Mouse (Mus musculus): Measurements from ENCODE around the gene Adam8. TPM values are rescaled to one million over a fixed set of nuclear protein-coding genes. Genes with fewer than 3 reads are reported as not detected.

Adam8 gene
- polyA plus RNA-seq, 1 experiment, result 21.2 TPM

GRCm38 (mm10) chr7:140006861-140007611 lies 14.7 kb upstream of the Adam8 start:
- H3K4me1 ChIP-seq (ENCODE audit: control insufficient read depth, insufficient read depth, low read length), result no peaks in the 10 kb centered on the region
- no peak for DNase-seq
- WGBS, result 93% methylated on average over 9 of the region's 9 CpGs
- no peak overlapping the region for H3K4me3 ChIP-seq (replicated peaks; ENCODE audit: extremely low read depth, low read depth, low read length)
- TF ChIP-seq POLR2A (IDR thresholded peaks at IDR 0.05; ENCODE audit: borderline replicate concordance, extremely low read depth, low read depth, low read length), result no peak
- no peak for TF ChIP-seq CTCF (IDR thresholded peaks at IDR 0.05; ENCODE audit: insufficient read depth, low read length)

GRCm38 (mm10) chr7:140004666-140005065 lies 12.3 kb upstream of the Adam8 start:
- no peak overlapping the region for H3K4me3 ChIP-seq (replicated peaks; ENCODE audit: extremely low read depth, low read depth, low read length)
- 91% methylated on average over 8 of the region's 8 CpGs for WGBS
- H3K4me1 ChIP-seq (ENCODE audit: control insufficient read depth, insufficient read depth, low read length), result no peaks in the 10 kb centered on the region
- TF ChIP-seq POLR2A (IDR thresholded peaks at IDR 0.05; ENCODE audit: borderline replicate concordance, extremely low read depth, low read depth, low read length) (no peak), CTCF (IDR thresholded peaks at IDR 0.05; ENCODE audit: insufficient read depth, low read length) (no peak)
- DNase-seq, result no peak

DNA sequence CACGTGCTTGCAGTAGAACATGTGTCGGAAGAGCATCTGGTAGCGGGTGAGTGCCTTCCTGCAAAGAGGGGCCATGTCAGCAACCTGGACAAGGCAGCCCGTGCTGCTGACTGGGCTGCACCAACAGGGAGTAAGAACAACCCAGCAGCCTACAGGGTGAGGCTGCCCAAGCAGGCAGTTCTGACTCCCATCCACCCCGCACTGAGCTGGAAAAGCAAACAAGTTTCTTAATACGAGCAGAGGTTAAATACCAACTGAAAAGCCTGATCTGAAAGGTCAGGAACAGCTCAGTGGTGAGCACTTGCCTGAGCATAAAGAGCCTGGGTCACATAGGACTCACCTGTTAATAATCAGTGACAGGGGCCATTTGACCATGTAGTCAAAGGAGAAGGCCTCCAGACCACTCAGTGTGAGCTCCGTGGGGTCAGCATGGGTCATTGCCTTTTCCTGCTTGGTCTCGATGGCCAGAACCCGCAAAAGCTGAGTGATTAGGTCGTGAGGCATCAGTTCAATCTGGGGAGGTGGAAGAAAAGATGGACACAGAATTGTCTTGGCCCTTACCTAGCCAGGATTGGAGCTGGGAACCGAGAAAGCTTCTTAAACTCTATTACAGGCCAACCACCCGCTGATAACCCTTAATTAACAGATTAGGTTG lies 8.9 kb upstream of the Adam8 start:
- no peak for DNase-seq
- 83% methylated on average over 12 of the region's 12 CpGs for WGBS
- TF ChIP-seq CTCF (IDR thresholded peaks at IDR 0.05; ENCODE audit: insufficient read depth, low read length), result no peak
- TF ChIP-seq POLR2A (IDR thresholded peaks at IDR 0.05; ENCODE audit: borderline replicate concordance, extremely low read depth, low read depth, low read length), result no peak

DNA sequence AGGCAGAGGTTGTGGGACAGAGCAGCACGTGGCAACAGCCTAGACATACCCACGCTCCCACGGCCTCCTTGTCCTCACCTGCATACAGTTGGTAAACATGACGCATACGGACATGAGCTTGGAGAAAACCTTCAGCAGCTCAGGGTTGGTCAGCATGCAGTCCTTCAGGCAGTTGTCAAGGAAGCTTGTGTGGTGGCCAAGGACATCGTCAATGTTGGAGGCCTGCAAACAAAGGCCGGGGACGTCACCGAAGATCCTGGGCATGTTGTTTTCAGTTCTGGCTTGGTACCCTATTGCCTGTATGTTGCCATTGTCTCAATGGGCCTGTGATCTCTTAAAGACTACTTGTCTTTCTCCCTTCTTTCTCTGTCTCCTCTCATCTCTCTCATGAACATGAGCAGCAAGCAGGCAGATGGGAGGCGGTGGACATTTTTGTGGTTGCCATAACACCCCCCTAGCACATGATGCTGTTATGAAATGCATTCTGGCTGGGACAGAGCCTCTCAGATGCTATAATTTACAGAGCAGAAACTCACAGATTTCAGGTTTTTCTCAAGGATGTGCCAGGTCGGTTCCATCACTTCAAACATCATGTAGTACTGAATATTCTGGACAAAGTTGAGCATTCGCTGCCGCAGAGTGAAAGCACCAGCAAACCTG lies 6.5 kb upstream of the Adam8 start:
- TF ChIP-seq POLR2A (IDR thresholded peaks at IDR 0.05; ENCODE audit: borderline replicate concordance, extremely low read depth, low read depth, low read length) (no peak), CTCF (IDR thresholded peaks at IDR 0.05; ENCODE audit: insufficient read depth, low read length) (no peak)
- no peaks in the 10 kb centered on the region for H3K4me1 ChIP-seq (ENCODE audit: control insufficient read depth, insufficient read depth, low read length)
- no peak overlapping the region for H3K4me3 ChIP-seq (replicated peaks; ENCODE audit: extremely low read depth, low read depth, low read length)
- DNase-seq, result no peak
- WGBS, result 92% methylated on average over 13 of the region's 13 CpGs

More for the DNA sequence above, 8.9 kb upstream of the Adam8 start:
- H3K4me1 ChIP-seq (ENCODE audit: control insufficient read depth, insufficient read depth, low read length), result no peaks in the 10 kb centered on the region
- no peak overlapping the region for H3K4me3 ChIP-seq (replicated peaks; ENCODE audit: extremely low read depth, low read depth, low read length)

GRCm38 (mm10) chr7:139994676-139995075 lies 2.3 kb upstream of the Adam8 start:
- Histone ChIP-seq H3K4me1 (ENCODE audit: control insufficient read depth, insufficient read depth, low read length) (no peaks in the 10 kb centered on the region), H3K4me3 (replicated peaks; ENCODE audit: extremely low read depth, low read depth, low read length) (no peak overlapping the region)
- WGBS, result 44% methylated on average over 3 of the region's 3 CpGs
- peak; percentile 51 for DNase-seq
- TF ChIP-seq POLR2A (IDR thresholded peaks at IDR 0.05; ENCODE audit: borderline replicate concordance, extremely low read depth, low read depth, low read length), result no peak
- peak; percentile 47 for TF ChIP-seq CTCF (IDR thresholded peaks at IDR 0.05; ENCODE audit: insufficient read depth, low read length)

DNA sequence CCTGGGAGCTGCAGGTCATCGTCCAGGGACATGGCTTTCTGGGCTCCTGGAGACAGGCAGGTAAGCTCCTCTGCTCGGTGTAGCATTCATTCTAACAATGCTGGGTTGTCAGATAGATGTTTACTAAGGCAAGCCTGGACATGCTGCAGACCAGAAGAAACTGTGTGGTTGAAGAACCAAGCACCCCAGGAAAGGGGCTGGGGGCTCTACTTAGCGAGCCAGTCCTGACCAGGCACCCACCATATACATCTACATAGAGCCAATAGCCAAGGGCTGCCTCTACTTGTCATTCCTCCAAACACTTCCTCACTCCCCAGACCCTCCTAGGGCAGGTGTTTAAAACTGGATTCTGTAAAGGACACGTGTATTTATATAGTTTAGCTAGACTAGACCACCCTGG lies 1.8 kb upstream of the Adam8 start:
- 77% methylated on average over 4 of the region's 4 CpGs for WGBS
- H3K4me3 ChIP-seq (replicated peaks; ENCODE audit: extremely low read depth, low read depth, low read length), result no peak overlapping the region
- DNase-seq, result no peak
- no peaks in the 10 kb centered on the region for H3K4me1 ChIP-seq (ENCODE audit: control insufficient read depth, insufficient read depth, low read length)
- TF ChIP-seq POLR2A (IDR thresholded peaks at IDR 0.05; ENCODE audit: borderline replicate concordance, extremely low read depth, low read depth, low read length) (no peak), CTCF (IDR thresholded peaks at IDR 0.05; ENCODE audit: insufficient read depth, low read length) (no peak)

DNA sequence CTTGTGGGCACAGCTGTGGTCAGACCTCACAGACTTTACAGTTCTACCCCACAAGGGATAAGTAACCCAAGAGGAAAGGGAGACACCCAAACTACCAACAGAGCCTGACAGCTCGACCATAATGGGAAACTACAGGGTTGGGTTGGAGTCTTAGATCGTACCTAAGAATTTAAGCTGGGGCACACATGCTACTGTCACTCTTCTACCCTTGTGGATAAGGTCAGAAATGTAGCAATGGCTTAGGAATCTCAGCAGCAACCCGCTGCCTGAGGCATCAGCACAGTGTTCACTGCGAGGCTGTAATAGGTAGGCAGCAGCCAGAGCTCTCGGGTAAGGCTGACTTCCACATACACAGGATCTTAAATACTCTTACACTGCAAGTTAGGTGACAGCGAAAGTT lies 1.2 kb upstream of the Adam8 start:
- Histone ChIP-seq H3K4me1 (ENCODE audit: control insufficient read depth, insufficient read depth, low read length) (no peaks in the 10 kb centered on the region), H3K4me3 (replicated peaks; ENCODE audit: extremely low read depth, low read depth, low read length) (no peak overlapping the region)
- TF ChIP-seq POLR2A (IDR thresholded peaks at IDR 0.05; ENCODE audit: borderline replicate concordance, extremely low read depth, low read depth, low read length) (no peak), CTCF (IDR thresholded peaks at IDR 0.05; ENCODE audit: insufficient read depth, low read length) (no peak)
- 92% methylated on average over 6 of the region's 6 CpGs for WGBS
- DNase-seq, result no peak

GRCm38 (mm10) chr7:139990864-139991394 lies 1.4 kb downstream of the Adam8 start:
- DNase-seq, result no peak
- Histone ChIP-seq H3K4me3 (replicated peaks; ENCODE audit: extremely low read depth, low read depth, low read length) (no peak overlapping the region), H3K4me1 (ENCODE audit: control insufficient read depth, insufficient read depth, low read length) (no peaks in the 10 kb centered on the region)
- 66% methylated on average over 8 of the region's 8 CpGs for WGBS
- no peak for TF ChIP-seq CTCF (IDR thresholded peaks at IDR 0.05; ENCODE audit: insufficient read depth, low read length)
- no peak for TF ChIP-seq POLR2A (IDR thresholded peaks at IDR 0.05; ENCODE audit: borderline replicate concordance, extremely low read depth, low read depth, low read length)

GRCm38 (mm10) chr7:139988272-139988671 lies 4.1 kb downstream of the Adam8 start:
- DNase-seq, result no peak
- WGBS, result 77% methylated on average over 9 of the region's 9 CpGs
- no peaks in the 10 kb centered on the region for H3K4me1 ChIP-seq (ENCODE audit: control insufficient read depth, insufficient read depth, low read length)
- TF ChIP-seq POLR2A (IDR thresholded peaks at IDR 0.05; ENCODE audit: borderline replicate concordance, extremely low read depth, low read depth, low read length) (no peak), CTCF (IDR thresholded peaks at IDR 0.05; ENCODE audit: insufficient read depth, low read length) (no peak)
- H3K4me3 ChIP-seq (replicated peaks; ENCODE audit: extremely low read depth, low read depth, low read length), result no peak overlapping the region

Measured in lung, adult 2 months (tissue).